Mouse (Mus musculus): ENCODE measurements at regions not wholly inside any gene's neighbourhood (a gene's known extent, or its start where the extent isn't known, plus 50 kb on each side); places are given as distances from the start of the nearest gene placed in this dataset.

DNA sequence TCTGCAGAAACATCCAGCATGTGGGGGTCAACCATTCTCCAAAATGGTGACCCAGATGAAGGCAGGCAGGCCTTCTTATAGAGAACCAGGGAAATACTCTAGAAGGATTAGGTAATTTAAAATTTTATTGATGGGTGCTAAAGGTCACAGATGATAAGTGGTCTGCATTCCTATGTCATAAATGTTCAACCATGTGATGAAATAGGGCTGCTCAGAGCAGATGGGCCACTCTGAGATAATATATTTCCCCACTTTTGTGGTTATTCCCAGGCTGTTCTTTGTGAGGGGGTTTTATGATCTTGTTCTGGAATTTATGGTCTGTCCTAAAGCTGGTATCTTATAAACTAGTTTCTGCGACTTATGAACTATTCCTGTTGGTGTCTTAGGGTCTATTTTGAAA is 586.4 kb upstream of the Slc39a10 start:
- TF ChIP-seq CTCF (IDR thresholded peaks at IDR 0.05), result no peak
- no peak for TF ChIP-seq POLR2A (IDR thresholded peaks at IDR 0.05; ENCODE audit: insufficient read depth, low read depth, low read length)
